Mouse (Mus musculus): ENCODE results near the gene Runx1. TPM values are rescaled to one million over a fixed set of nuclear protein-coding genes. Genes with fewer than 3 reads are reported as not detected.

Runx1 gene
- 9.1 and 11.3 TPM in 2 replicates for polyA plus RNA-seq (2015; fragmentation: Nextera tagmentation; extraction: Ambion mirVana)

- peak; percentile 21; the same call in 1 of the 2 replicates for ATAC-seq
- H3K27me3 ChIP-seq (replicated peaks; ENCODE audit: insufficient read depth, low read length), result no peaks in the 10 kb centered on the region
- peak within 1 kb of the TSS; percentile 39 for H3K4me2 ChIP-seq (replicated peaks; ENCODE audit: low read depth, low read length)
- peak; percentile 52 for DNase-seq (ENCODE audit: low spot score)
- no peak within 1 kb of the TSS for H3K9ac ChIP-seq (replicated peaks; ENCODE audit: low read depth)
- 0 out of 2 replicates have a peak within 1 kb of the TSS, but pooled peaks have one; percentile 15 for H3K27ac ChIP-seq (ENCODE audit: low read length)
- H3K4me1 ChIP-seq (ENCODE audit: insufficient read depth, low read depth, low read length), result no peaks in the 10 kb centered on the region
- no peaks in the 10 kb centered on the region for H3K36me3 ChIP-seq (ENCODE audit: insufficient read depth, low read length)
- H3K9me3 ChIP-seq (ENCODE audit: low read length), result no peaks in the 10 kb centered on the region
- 79% methylated on average over 11 of the region's 11 CpGs for WGBS
- H3K4me3 ChIP-seq (ENCODE audit: low read depth, low read length), result peak within 1 kb of the TSS; percentile 14; the same call in 1 of the 2 replicates
- no peak for TF ChIP-seq EP300 (IDR thresholded peaks at IDR 0.05)
- TF ChIP-seq CTCF (IDR thresholded peaks at IDR 0.05), result no peak
Observed at GRCm38 (mm10) chr16:92825908-92826650, at the start of gene Runx1. TSS of gene Runx1 (minus strand) at chr16:92826149.

DNA sequence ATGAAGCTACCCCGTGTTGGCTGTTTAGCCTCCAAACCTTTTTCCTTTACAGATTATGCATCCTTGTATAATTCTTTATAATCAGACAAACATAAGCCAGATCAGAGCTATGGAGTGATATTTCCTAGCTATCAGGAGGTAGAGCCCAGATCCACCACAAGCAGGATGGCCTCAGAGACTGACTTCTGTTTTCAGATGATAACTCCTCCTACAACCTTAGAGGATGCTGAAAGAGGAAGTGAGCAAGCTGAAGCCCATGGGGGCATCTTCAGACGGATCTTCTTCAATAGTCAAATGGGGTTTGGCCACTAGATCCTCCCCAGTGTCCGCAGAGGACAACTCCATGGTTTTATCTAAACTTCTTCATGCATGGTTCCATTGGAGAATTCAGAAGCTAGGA is 48.1 kb upstream of the Runx1 start:
- DNase-seq (ENCODE audit: low spot score) (peak; percentile 23), ATAC-seq (no peak)
- Histone ChIP-seq H3K9ac (replicated peaks; ENCODE audit: low read depth) (no peak overlapping the region), H3K4me3 (ENCODE audit: low read depth, low read length) (no peak overlapping the region), H3K27me3 (replicated peaks; ENCODE audit: insufficient read depth, low read length) (no peaks in the 10 kb centered on the region), H3K9me3 (ENCODE audit: low read length) (no peaks in the 10 kb centered on the region), H3K36me3 (ENCODE audit: insufficient read depth, low read length) (no peaks in the 10 kb centered on the region), H3K27ac (ENCODE audit: low read length) (no peak overlapping the region), H3K4me1 (ENCODE audit: insufficient read depth, low read depth, low read length) (no peaks in the 10 kb centered on the region), H3K4me2 (replicated peaks; ENCODE audit: low read depth, low read length) (no peak overlapping the region)
- WGBS, result 80% methylated on average over 3 of the region's 3 CpGs
- TF ChIP-seq EP300 (IDR thresholded peaks at IDR 0.05) (no peak), CTCF (IDR thresholded peaks at IDR 0.05) (no peak)

GRCm38 (mm10) chr16:92871728-92872127 is 45.8 kb upstream of the Runx1 start:
- TF ChIP-seq CTCF (IDR thresholded peaks at IDR 0.05) (no peak), EP300 (IDR thresholded peaks at IDR 0.05) (no peak)

DNA sequence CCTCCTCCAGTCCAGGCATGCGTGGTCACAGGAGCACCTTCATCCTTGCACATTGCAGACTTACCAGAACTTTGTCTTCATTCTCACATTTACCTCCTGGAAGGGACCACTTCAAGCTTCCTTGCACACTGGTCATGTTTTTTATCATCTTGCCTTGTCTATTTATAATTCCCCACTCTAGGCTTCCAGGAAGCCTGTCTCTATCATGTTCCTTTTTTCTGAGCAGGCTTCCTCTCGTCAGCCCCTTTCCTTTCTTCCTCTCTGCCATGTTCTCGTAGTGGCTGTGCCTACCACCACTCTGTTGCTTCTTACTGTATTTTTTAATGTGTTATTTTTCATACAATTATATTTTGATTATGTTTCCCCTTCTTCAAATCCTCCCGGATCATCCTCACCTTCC is 42.6 kb upstream of the Runx1 start:
- no peaks in the 10 kb centered on the region for H3K27me3 ChIP-seq (replicated peaks; ENCODE audit: insufficient read depth, low read length)
- TF ChIP-seq CTCF (IDR thresholded peaks at IDR 0.05) (no peak), EP300 (IDR thresholded peaks at IDR 0.05) (no peak)
- no peaks in the 10 kb centered on the region for H3K4me1 ChIP-seq (ENCODE audit: insufficient read depth, low read depth, low read length)
- H3K4me3 ChIP-seq (ENCODE audit: low read depth, low read length), result no peak overlapping the region
- WGBS, result 79% methylated on average over 4 of the region's 4 CpGs
- no peak overlapping the region for H3K27ac ChIP-seq (ENCODE audit: low read length)
- H3K9me3 ChIP-seq (ENCODE audit: low read length), result no peaks in the 10 kb centered on the region
- H3K36me3 ChIP-seq (ENCODE audit: insufficient read depth, low read length), result no peaks in the 10 kb centered on the region
- H3K9ac ChIP-seq (replicated peaks; ENCODE audit: low read depth), result no peak overlapping the region
- no peak for ATAC-seq
- no peak overlapping the region for H3K4me2 ChIP-seq (replicated peaks; ENCODE audit: low read depth, low read length)
- no peak for DNase-seq (ENCODE audit: low spot score)

More at GRCm38 (mm10) chr16:92871728-92872127, 45.8 kb upstream of the Runx1 start:
- 49% methylated on average over 11 of the region's 11 CpGs for WGBS
- H3K27me3 ChIP-seq (replicated peaks; ENCODE audit: insufficient read depth, low read length), result no peaks in the 10 kb centered on the region
- H3K9me3 ChIP-seq (ENCODE audit: low read length), result no peaks in the 10 kb centered on the region
- H3K27ac ChIP-seq (ENCODE audit: low read length), result no peak overlapping the region
- ATAC-seq (no peak), DNase-seq (ENCODE audit: low spot score) (no peak)
- H3K9ac ChIP-seq (replicated peaks; ENCODE audit: low read depth), result no peak overlapping the region
- H3K36me3 ChIP-seq (ENCODE audit: insufficient read depth, low read length), result no peaks in the 10 kb centered on the region
- no peaks in the 10 kb centered on the region for H3K4me1 ChIP-seq (ENCODE audit: insufficient read depth, low read depth, low read length)
- H3K4me3 ChIP-seq (ENCODE audit: low read depth, low read length), result no peak overlapping the region
- no peak overlapping the region for H3K4me2 ChIP-seq (replicated peaks; ENCODE audit: low read depth, low read length)

DNA sequence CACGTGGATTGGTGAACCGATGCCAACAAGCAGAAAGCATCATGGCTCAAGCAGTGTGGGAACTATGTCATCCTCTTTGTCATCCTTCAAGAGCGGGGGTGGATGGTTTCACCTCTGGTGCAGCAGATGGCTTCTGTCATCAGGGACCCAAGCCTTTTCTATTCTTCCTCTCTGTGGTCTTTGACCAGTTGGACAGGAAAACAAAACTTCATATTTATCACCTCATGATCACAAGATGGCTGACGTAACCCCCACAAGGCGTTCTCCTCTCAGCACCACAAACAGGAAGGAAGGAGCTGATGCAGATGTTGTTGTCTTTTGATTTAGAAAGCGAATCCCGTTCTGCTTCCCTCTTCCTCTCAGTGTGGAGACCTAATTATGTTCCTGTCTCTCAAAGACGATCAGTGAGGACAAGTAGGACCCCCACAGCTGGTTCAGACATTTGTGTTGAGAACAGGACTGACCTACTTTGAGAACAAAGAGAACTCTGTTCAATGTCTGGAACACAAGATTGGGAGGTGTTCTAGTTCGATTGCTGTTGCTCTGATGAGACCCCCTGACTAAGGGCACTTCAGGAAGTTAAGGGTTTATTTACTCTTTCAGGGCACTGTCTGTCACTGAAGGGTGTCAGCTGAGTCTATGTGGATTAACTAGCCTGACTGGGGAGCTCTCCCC is 41.4 kb upstream of the Runx1 start:
- TF ChIP-seq EP300 (IDR thresholded peaks at IDR 0.05), result no peak
- TF ChIP-seq CTCF (IDR thresholded peaks at IDR 0.05), result no peak
- Histone ChIP-seq H3K9ac (replicated peaks; ENCODE audit: low read depth) (no peak overlapping the region), H3K4me1 (ENCODE audit: insufficient read depth, low read depth, low read length) (no peaks in the 10 kb centered on the region), H3K27ac (ENCODE audit: low read length) (no peak overlapping the region), H3K27me3 (replicated peaks; ENCODE audit: insufficient read depth, low read length) (no peaks in the 10 kb centered on the region), H3K36me3 (ENCODE audit: insufficient read depth, low read length) (no peaks in the 10 kb centered on the region), H3K4me3 (ENCODE audit: low read depth, low read length) (no peak overlapping the region), H3K4me2 (replicated peaks; ENCODE audit: low read depth, low read length) (no peak overlapping the region), H3K9me3 (ENCODE audit: low read length) (no peaks in the 10 kb centered on the region)
- WGBS, result 46% methylated on average over 9 of the region's 9 CpGs
- DNase-seq (ENCODE audit: low spot score) (peak; percentile 36), ATAC-seq (no peak)

DNA sequence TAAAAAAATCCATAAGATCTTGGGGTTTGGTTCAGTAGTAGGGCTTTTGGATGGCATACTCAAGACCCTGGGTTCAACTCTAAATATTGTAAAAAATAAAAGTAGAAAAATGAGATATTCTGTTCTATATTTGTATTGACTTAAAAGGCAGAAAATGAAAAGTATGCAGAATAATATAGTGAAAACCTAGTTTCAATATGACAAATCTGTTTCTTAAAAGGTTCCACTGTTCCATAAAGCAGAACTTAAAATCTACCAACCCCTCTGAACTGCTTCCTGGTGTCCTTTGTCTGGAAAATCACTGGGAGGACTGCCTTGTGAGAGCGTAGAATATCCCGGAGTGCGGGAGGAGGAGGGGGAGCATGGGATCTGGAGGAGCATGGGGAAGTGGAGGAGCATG is 39.4 kb upstream of the Runx1 start:
- no peaks in the 10 kb centered on the region for H3K27me3 ChIP-seq (replicated peaks; ENCODE audit: insufficient read depth, low read length)
- H3K9me3 ChIP-seq (ENCODE audit: low read length), result no peaks in the 10 kb centered on the region
- no peaks in the 10 kb centered on the region for H3K4me1 ChIP-seq (ENCODE audit: insufficient read depth, low read depth, low read length)
- no peak overlapping the region for H3K4me2 ChIP-seq (replicated peaks; ENCODE audit: low read depth, low read length)
- no peak overlapping the region for H3K4me3 ChIP-seq (ENCODE audit: low read depth, low read length)
- no peak for DNase-seq (ENCODE audit: low spot score)
- WGBS, result 93% methylated on average over 3 of the region's 3 CpGs
- no peak overlapping the region for H3K27ac ChIP-seq (ENCODE audit: low read length)
- TF ChIP-seq CTCF (IDR thresholded peaks at IDR 0.05) (no peak), EP300 (IDR thresholded peaks at IDR 0.05) (no peak)
- no peak overlapping the region for H3K9ac ChIP-seq (replicated peaks; ENCODE audit: low read depth)
- no peak for ATAC-seq
- no peaks in the 10 kb centered on the region for H3K36me3 ChIP-seq (ENCODE audit: insufficient read depth, low read length)
